Mouse (Mus musculus) embryonic facial prominence, embryonic 13.5 days (tissue): ENCODE measurements at regions not wholly inside any gene's neighbourhood (a gene's known extent, or its start where the extent isn't known, plus 50 kb on each side); places are given as distances from the start of the nearest gene placed in this dataset.

Source experiments
- ATAC-seq: fragments of 200-750 bp; cut with Nextera tagmentation; 2 replicates; pipeline ENCODE4 v1.8.0; 2017; ENCODE audit warnings: low read depth; ENCODE audit not compliant: insufficient number of reproducible peaks, insufficient read depth, low FRiP score, low TSS enrichment
- H3K27ac ChIP-seq: fragments of 300-500 bp; sonication (generic); 2 replicates; pipeline ENCODE4 v1.5.1; 2015; ENCODE audit warnings: moderate library complexity, mild to moderate bottlenecking, inconsistent platforms
- H3K27me3 ChIP-seq: fragments of 300-500 bp; sonication (generic); 2 replicates; pipeline ENCODE4 v1.6.1; 2015; ENCODE audit warnings: mild to moderate bottlenecking, inconsistent platforms
- H3K36me3 ChIP-seq: fragments of 300-500 bp; sonication (generic); 2 replicates; pipeline ENCODE4 v1.6.1; 2015; ENCODE audit warnings: mild to moderate bottlenecking, inconsistent platforms
- H3K4me1 ChIP-seq: fragments of 300-500 bp; sonication (generic); 2 replicates; pipeline ENCODE4 v1.6.1; 2015; ENCODE audit warnings: inconsistent platforms
- H3K4me2 ChIP-seq: fragments of 300-500 bp; sonication (generic); 2 replicates; pipeline ENCODE4 v1.6.1; 2015; ENCODE audit warnings: moderate library complexity, mild to moderate bottlenecking, inconsistent platforms
- H3K4me3 ChIP-seq: fragments of 300-500 bp; sonication (generic); 2 replicates; pipeline ENCODE4 v1.5.1; 2015; ENCODE audit warnings: mild to moderate bottlenecking, inconsistent platforms
- H3K9ac ChIP-seq: fragments of 300-500 bp; sonication (generic); 2 replicates; pipeline ENCODE4 v1.6.1; 2015; ENCODE audit warnings: mild to moderate bottlenecking, inconsistent platforms
- H3K9me3 ChIP-seq: fragments of 300-500 bp; sonication (generic); 2 replicates; pipeline ENCODE4 v1.6.1; 2016; ENCODE audit warnings: inconsistent platforms
- WGBS: fragments of 180-500 bp; shearing (Covaris S2); methylation state at CpG from one replicate; pipeline ENCODE4 v1.1.7; 2015; ENCODE audit warnings: mixed read lengths; 5-methylcytosine and 5-hydroxymethylcytosine counted together

- Histone ChIP-seq H3K4me2 (no peak overlapping the region), H3K27me3 (no peaks in the 10 kb centered on the region), H3K27ac (no peak overlapping the region), H3K4me3 (no peak overlapping the region), H3K9ac (no peak overlapping the region), H3K4me1 (0 out of 2 replicates have a peak, but pooled peaks cover 5% of the 10 kb centered on the region), H3K36me3 (no peaks in the 10 kb centered on the region), H3K9me3 (0 out of 2 replicates have a peak, but pooled peaks cover 1% of the 10 kb centered on the region)
- ATAC-seq = no peak
- 84% methylated on average over 4 of the region's 4 CpGs for WGBS
Observed at GRCm38 (mm10) chr8:24355146-24355545, 370.5 kb downstream of the Adam3 start.

GRCm38 (mm10) chr8:24353842-24354241 is 371.8 kb downstream of the Adam3 start:
- Histone ChIP-seq H3K4me3 (no peak overlapping the region), H3K27ac (no peak overlapping the region), H3K9ac (no peak overlapping the region), H3K36me3 (no peaks in the 10 kb centered on the region), H3K9me3 (no peaks in the 10 kb centered on the region), H3K4me1 (0 out of 2 replicates have a peak, but pooled peaks cover 5% of the 10 kb centered on the region), H3K4me2 (no peak overlapping the region), H3K27me3 (no peaks in the 10 kb centered on the region)
- WGBS = 74% methylated on average over 7 of the region's 7 CpGs
- ATAC-seq = no peak

GRCm38 (mm10) chr8:24352322-24352721 is 373.3 kb downstream of the Adam3 start:
- 74% methylated on average over 9 of the region's 9 CpGs for WGBS
- Histone ChIP-seq H3K4me3 (no peak overlapping the region), H3K4me1 (0 out of 2 replicates have a peak, but pooled peaks cover 6% of the 10 kb centered on the region), H3K36me3 (no peaks in the 10 kb centered on the region), H3K9me3 (no peaks in the 10 kb centered on the region), H3K27me3 (no peaks in the 10 kb centered on the region), H3K9ac (no peak overlapping the region), H3K4me2 (no peak overlapping the region), H3K27ac (no peak overlapping the region)
- ATAC-seq = no peak

- no peak for ATAC-seq
- Histone ChIP-seq H3K4me1 (0 out of 2 replicates have a peak, but pooled peaks cover 7% of the 10 kb centered on the region), H3K36me3 (no peaks in the 10 kb centered on the region), H3K9ac (0 out of 2 replicates have a peak overlapping the region, but pooled peaks have one; percentile 11), H3K4me3 (no peak overlapping the region), H3K27me3 (no peaks in the 10 kb centered on the region), H3K4me2 (no peak overlapping the region; the same call in 1 of the 2 replicates), H3K9me3 (no peaks in the 10 kb centered on the region), H3K27ac (no peak overlapping the region)
- 35% methylated on average over 6 of the region's 6 CpGs for WGBS
Observed at GRCm38 (mm10) chr8:24351760-24352159, 373.9 kb downstream of the Adam3 start.

- Histone ChIP-seq H3K4me2 (peak overlapping the region; percentile 5; the same call in 1 of the 2 replicates), H3K27ac (peak overlapping the region; percentile 34), H3K4me1 (peaks cover 16% of the 10 kb centered on the region), H3K9me3 (no peaks in the 10 kb centered on the region), H3K4me3 (no peak overlapping the region), H3K36me3 (no peaks in the 10 kb centered on the region), H3K27me3 (no peaks in the 10 kb centered on the region; the same call in 1 of the 2 replicates), H3K9ac (no peak overlapping the region)
- 34% methylated on average over 6 of the region's 6 CpGs for WGBS
- peak; percentile 71; the same call in 1 of the 2 replicates for ATAC-seq
Observed at GRCm38 (mm10) chr8:24346390-24347113, 379.1 kb downstream of the Adam3 start.

- Histone ChIP-seq H3K9ac (no peak overlapping the region), H3K9me3 (no peaks in the 10 kb centered on the region), H3K27ac (no peak overlapping the region), H3K4me1 (0 out of 2 replicates have a peak, but pooled peaks cover 13% of the 10 kb centered on the region), H3K4me3 (no peak overlapping the region), H3K4me2 (no peak overlapping the region), H3K27me3 (no peaks in the 10 kb centered on the region), H3K36me3 (no peaks in the 10 kb centered on the region)
- no peak for ATAC-seq
- WGBS = 88% methylated on average over 9 of the region's 9 CpGs
Observed at GRCm38 (mm10) chr8:24338694-24339093, 387.0 kb downstream of the Adam3 start.

GRCm38 (mm10) chr8:24337635-24338034 is 388.0 kb downstream of the Adam3 start:
- Histone ChIP-seq H3K36me3 (no peaks in the 10 kb centered on the region), H3K4me1 (0 out of 2 replicates have a peak, but pooled peaks cover 16% of the 10 kb centered on the region), H3K4me3 (no peak overlapping the region), H3K4me2 (no peak overlapping the region), H3K27me3 (no peaks in the 10 kb centered on the region), H3K9me3 (no peaks in the 10 kb centered on the region), H3K27ac (no peak overlapping the region), H3K9ac (no peak overlapping the region)
- no peak for ATAC-seq
- WGBS = 55% methylated on average over 6 of the region's 6 CpGs

- H3K36me3 ChIP-seq = no peaks in the 10 kb centered on the region
- ATAC-seq = no peak
- H3K9ac ChIP-seq = no peak overlapping the region
- H3K4me2 ChIP-seq = no peak overlapping the region
- WGBS = 46% methylated on average over 5 of the region's 5 CpGs
- no peaks in the 10 kb centered on the region for H3K9me3 ChIP-seq
- no peak overlapping the region for H3K27ac ChIP-seq
- 0 out of 2 replicates have a peak, but pooled peaks cover 16% of the 10 kb centered on the region for H3K4me1 ChIP-seq
- no peak overlapping the region for H3K4me3 ChIP-seq
- no peaks in the 10 kb centered on the region for H3K27me3 ChIP-seq
Observed at GRCm38 (mm10) chr8:24335709-24336108, 389.9 kb downstream of the Adam3 start.

- Histone ChIP-seq H3K4me2 (no peak overlapping the region), H3K4me1 (0 out of 2 replicates have a peak, but pooled peaks cover 16% of the 10 kb centered on the region), H3K9ac (no peak overlapping the region), H3K9me3 (no peaks in the 10 kb centered on the region), H3K27me3 (no peaks in the 10 kb centered on the region), H3K4me3 (no peak overlapping the region), H3K27ac (no peak overlapping the region), H3K36me3 (no peaks in the 10 kb centered on the region)
- WGBS = 85% methylated on average over 4 of the region's 4 CpGs
- no peak for ATAC-seq
Observed at GRCm38 (mm10) chr8:24333705-24334104, 391.9 kb downstream of the Adam3 start.

- H3K4me3 ChIP-seq = no peak overlapping the region
- ATAC-seq = no peak
- H3K4me2 ChIP-seq = no peak overlapping the region
- no peak overlapping the region for H3K9ac ChIP-seq
- H3K27me3 ChIP-seq = no peaks in the 10 kb centered on the region
- no peak overlapping the region for H3K27ac ChIP-seq
- no peaks in the 10 kb centered on the region for H3K4me1 ChIP-seq
- no peaks in the 10 kb centered on the region for H3K9me3 ChIP-seq
- 72% methylated on average over 4 of the region's 4 CpGs for WGBS
- no peaks in the 10 kb centered on the region for H3K36me3 ChIP-seq
Observed at GRCm38 (mm10) chr8:24310893-24311292, 414.8 kb downstream of the Adam3 start.

- Histone ChIP-seq H3K4me1 (peaks cover 9% of the 10 kb centered on the region), H3K27me3 (no peaks in the 10 kb centered on the region), H3K9me3 (peaks cover 9% of the 10 kb centered on the region), H3K36me3 (no peaks in the 10 kb centered on the region), H3K4me3 (no peak overlapping the region), H3K4me2 (no peak overlapping the region), H3K27ac (no peak overlapping the region), H3K9ac (no peak overlapping the region)
- ATAC-seq = no peak
- 83% methylated on average over 1 of the region's 1 CpGs for WGBS
Observed at GRCm38 (mm10) chr8:24294565-24294964, 431.1 kb downstream of the Adam3 start.

GRCm38 (mm10) chr8:24287861-24288260 is 437.8 kb downstream of the Adam3 start:
- 88% methylated on average over 6 of the region's 6 CpGs for WGBS
- Histone ChIP-seq H3K36me3 (no peaks in the 10 kb centered on the region), H3K4me3 (no peak overlapping the region), H3K4me1 (no peaks in the 10 kb centered on the region), H3K9ac (no peak overlapping the region), H3K9me3 (peaks cover 15% of the 10 kb centered on the region), H3K27me3 (no peaks in the 10 kb centered on the region), H3K27ac (no peak overlapping the region), H3K4me2 (no peak overlapping the region)
- ATAC-seq = no peak
